Mouse (Mus musculus): ENCODE measurements at regions not wholly inside any gene's neighbourhood (a gene's known extent, or its start where the extent isn't known, plus 50 kb on each side); places are given as distances from the start of the nearest gene placed in this dataset.

- DNase-seq (ENCODE audit: low spot score) (no peak), ATAC-seq (ENCODE audit: insufficient read depth, low FRiP score, low TSS enrichment) (no peak)
- H3K36me3 ChIP-seq (ENCODE audit: control insufficient read depth, insufficient read depth, low read length) = no peaks in the 10 kb centered on the region
- H3K9ac ChIP-seq (ENCODE audit: low read length) = no peak overlapping the region
- H3K4me1 ChIP-seq (ENCODE audit: control insufficient read depth, insufficient read depth, low read length) = no peaks in the 10 kb centered on the region
- 62% methylated on average over 14 of the region's 14 CpGs for WGBS
- H3K27me3 ChIP-seq (ENCODE audit: control insufficient read depth, insufficient read depth, low read length) = no peaks in the 10 kb centered on the region
- no peak overlapping the region for H3K4me2 ChIP-seq (ENCODE audit: low read depth)
- no peak overlapping the region for H3K27ac ChIP-seq (ENCODE audit: low read depth, low read length)
- no peak overlapping the region for H3K4me3 ChIP-seq (ENCODE audit: low read depth, low read length)
- H3K9me3 ChIP-seq (ENCODE audit: control insufficient read depth, low read length) = no peaks in the 10 kb centered on the region
Observed at GRCm38 (mm10) chr5:119507709-119508108, 162.8 kb upstream of the Tbx3 start.

- H3K36me3 ChIP-seq (ENCODE audit: control insufficient read depth, insufficient read depth, low read length) = no peaks in the 10 kb centered on the region
- H3K4me1 ChIP-seq (ENCODE audit: control insufficient read depth, insufficient read depth, low read length) = no peaks in the 10 kb centered on the region
- H3K9me3 ChIP-seq (ENCODE audit: control insufficient read depth, low read length) = no peaks in the 10 kb centered on the region
- no peak overlapping the region for H3K4me2 ChIP-seq (ENCODE audit: low read depth)
- H3K9ac ChIP-seq (ENCODE audit: low read length) = no peak overlapping the region
- WGBS = 80% methylated on average over 19 of the region's 19 CpGs
- no peak overlapping the region for H3K4me3 ChIP-seq (ENCODE audit: low read depth, low read length)
- ATAC-seq (ENCODE audit: insufficient read depth, low FRiP score, low TSS enrichment) = no peak
- no peaks in the 10 kb centered on the region for H3K27me3 ChIP-seq (ENCODE audit: control insufficient read depth, insufficient read depth, low read length)
- no peak for DNase-seq (ENCODE audit: low spot score)
- H3K27ac ChIP-seq (ENCODE audit: low read depth, low read length) = no peak overlapping the region
Observed at GRCm38 (mm10) chr5:119518506-119519252, 151.8 kb upstream of the Tbx3 start.

- Histone ChIP-seq H3K27ac (ENCODE audit: low read depth, low read length) (no peak overlapping the region), H3K4me2 (ENCODE audit: low read depth) (no peak overlapping the region), H3K36me3 (ENCODE audit: control insufficient read depth, insufficient read depth, low read length) (no peaks in the 10 kb centered on the region), H3K4me3 (ENCODE audit: low read depth, low read length) (no peak overlapping the region), H3K4me1 (ENCODE audit: control insufficient read depth, insufficient read depth, low read length) (no peaks in the 10 kb centered on the region), H3K9me3 (ENCODE audit: control insufficient read depth, low read length) (no peaks in the 10 kb centered on the region), H3K9ac (ENCODE audit: low read length) (no peak overlapping the region), H3K27me3 (ENCODE audit: control insufficient read depth, insufficient read depth, low read length) (no peaks in the 10 kb centered on the region)
- DNase-seq (ENCODE audit: low spot score) (no peak), ATAC-seq (ENCODE audit: insufficient read depth, low FRiP score, low TSS enrichment) (no peak)
- 37% methylated on average over 4 of the region's 4 CpGs for WGBS
Observed at GRCm38 (mm10) chr5:119524171-119524570, 146.3 kb upstream of the Tbx3 start.

- Histone ChIP-seq H3K4me1 (ENCODE audit: control insufficient read depth, insufficient read depth, low read length) (no peaks in the 10 kb centered on the region), H3K9ac (ENCODE audit: low read length) (no peak overlapping the region), H3K4me2 (ENCODE audit: low read depth) (no peak overlapping the region), H3K36me3 (ENCODE audit: control insufficient read depth, insufficient read depth, low read length) (no peaks in the 10 kb centered on the region), H3K27ac (ENCODE audit: low read depth, low read length) (no peak overlapping the region), H3K4me3 (ENCODE audit: low read depth, low read length) (no peak overlapping the region), H3K27me3 (ENCODE audit: control insufficient read depth, insufficient read depth, low read length) (no peaks in the 10 kb centered on the region), H3K9me3 (ENCODE audit: control insufficient read depth, low read length) (no peaks in the 10 kb centered on the region)
- 77% methylated on average over 5 of the region's 5 CpGs for WGBS
- DNase-seq (ENCODE audit: low spot score) (no peak), ATAC-seq (ENCODE audit: insufficient read depth, low FRiP score, low TSS enrichment) (no peak)
Observed at GRCm38 (mm10) chr5:119525960-119526359, 144.5 kb upstream of the Tbx3 start.

GRCm38 (mm10) chr5:119530009-119530408, 140.5 kb upstream of the Tbx3 start:
- ATAC-seq (ENCODE audit: insufficient read depth, low FRiP score, low TSS enrichment) (no peak), DNase-seq (ENCODE audit: low spot score) (no peak)
- Histone ChIP-seq H3K9me3 (ENCODE audit: control insufficient read depth, low read length) (no peaks in the 10 kb centered on the region), H3K27me3 (ENCODE audit: control insufficient read depth, insufficient read depth, low read length) (no peaks in the 10 kb centered on the region), H3K4me2 (ENCODE audit: low read depth) (no peak overlapping the region), H3K27ac (ENCODE audit: low read depth, low read length) (no peak overlapping the region), H3K4me1 (ENCODE audit: control insufficient read depth, insufficient read depth, low read length) (no peaks in the 10 kb centered on the region), H3K9ac (ENCODE audit: low read length) (no peak overlapping the region), H3K4me3 (ENCODE audit: low read depth, low read length) (no peak overlapping the region), H3K36me3 (ENCODE audit: control insufficient read depth, insufficient read depth, low read length) (no peaks in the 10 kb centered on the region)
- 49% methylated on average over 8 of the region's 8 CpGs for WGBS

GRCm38 (mm10) chr5:119534946-119535345, 135.5 kb upstream of the Tbx3 start:
- no peaks in the 10 kb centered on the region for H3K27me3 ChIP-seq (ENCODE audit: control insufficient read depth, insufficient read depth, low read length)
- no peak overlapping the region for H3K4me3 ChIP-seq (ENCODE audit: low read depth, low read length)
- H3K9me3 ChIP-seq (ENCODE audit: control insufficient read depth, low read length) = no peaks in the 10 kb centered on the region
- no peaks in the 10 kb centered on the region for H3K36me3 ChIP-seq (ENCODE audit: control insufficient read depth, insufficient read depth, low read length)
- 49% methylated on average over 5 of the region's 5 CpGs for WGBS
- H3K27ac ChIP-seq (ENCODE audit: low read depth, low read length) = no peak overlapping the region
- no peak overlapping the region for H3K4me2 ChIP-seq (ENCODE audit: low read depth)
- no peaks in the 10 kb centered on the region for H3K4me1 ChIP-seq (ENCODE audit: control insufficient read depth, insufficient read depth, low read length)
- ATAC-seq (ENCODE audit: insufficient read depth, low FRiP score, low TSS enrichment) (no peak), DNase-seq (ENCODE audit: low spot score) (no peak)
- H3K9ac ChIP-seq (ENCODE audit: low read length) = no peak overlapping the region

GRCm38 (mm10) chr5:119542836-119543235, 127.6 kb upstream of the Tbx3 start:
- Histone ChIP-seq H3K27me3 (ENCODE audit: control insufficient read depth, insufficient read depth, low read length) (no peaks in the 10 kb centered on the region), H3K36me3 (ENCODE audit: control insufficient read depth, insufficient read depth, low read length) (no peaks in the 10 kb centered on the region), H3K4me3 (ENCODE audit: low read depth, low read length) (no peak overlapping the region), H3K9me3 (ENCODE audit: control insufficient read depth, low read length) (no peaks in the 10 kb centered on the region), H3K27ac (ENCODE audit: low read depth, low read length) (no peak overlapping the region), H3K9ac (ENCODE audit: low read length) (no peak overlapping the region), H3K4me2 (ENCODE audit: low read depth) (no peak overlapping the region), H3K4me1 (ENCODE audit: control insufficient read depth, insufficient read depth, low read length) (no peaks in the 10 kb centered on the region)
- ATAC-seq (ENCODE audit: insufficient read depth, low FRiP score, low TSS enrichment) (no peak), DNase-seq (ENCODE audit: low spot score) (no peak)
- WGBS = 89% methylated on average over 11 of the region's 11 CpGs

- no peak overlapping the region for H3K9ac ChIP-seq (ENCODE audit: low read length)
- H3K4me1 ChIP-seq (ENCODE audit: control insufficient read depth, insufficient read depth, low read length) = no peaks in the 10 kb centered on the region
- DNase-seq (ENCODE audit: low spot score) = no peak
- no peaks in the 10 kb centered on the region for H3K9me3 ChIP-seq (ENCODE audit: control insufficient read depth, low read length)
- 91% methylated on average over 6 of the region's 6 CpGs for WGBS
- no peak overlapping the region for H3K27ac ChIP-seq (ENCODE audit: low read depth, low read length)
- H3K4me3 ChIP-seq (ENCODE audit: low read depth, low read length) = no peak overlapping the region
- no peaks in the 10 kb centered on the region for H3K27me3 ChIP-seq (ENCODE audit: control insufficient read depth, insufficient read depth, low read length)
- ATAC-seq (ENCODE audit: insufficient read depth, low FRiP score, low TSS enrichment) = no peak
- no peak overlapping the region for H3K4me2 ChIP-seq (ENCODE audit: low read depth)
- H3K36me3 ChIP-seq (ENCODE audit: control insufficient read depth, insufficient read depth, low read length) = no peaks in the 10 kb centered on the region
Observed at GRCm38 (mm10) chr5:119543716-119544115, 126.8 kb upstream of the Tbx3 start.

GRCm38 (mm10) chr5:119544681-119545080, 125.8 kb upstream of the Tbx3 start:
- H3K27ac ChIP-seq (ENCODE audit: low read depth, low read length) = no peak overlapping the region
- no peaks in the 10 kb centered on the region for H3K9me3 ChIP-seq (ENCODE audit: control insufficient read depth, low read length)
- no peaks in the 10 kb centered on the region for H3K4me1 ChIP-seq (ENCODE audit: control insufficient read depth, insufficient read depth, low read length)
- DNase-seq (ENCODE audit: low spot score) (no peak), ATAC-seq (ENCODE audit: insufficient read depth, low FRiP score, low TSS enrichment) (no peak)
- H3K4me3 ChIP-seq (ENCODE audit: low read depth, low read length) = no peak overlapping the region
- 61% methylated on average over 11 of the region's 11 CpGs for WGBS
- H3K36me3 ChIP-seq (ENCODE audit: control insufficient read depth, insufficient read depth, low read length) = no peaks in the 10 kb centered on the region
- H3K27me3 ChIP-seq (ENCODE audit: control insufficient read depth, insufficient read depth, low read length) = no peaks in the 10 kb centered on the region
- H3K9ac ChIP-seq (ENCODE audit: low read length) = no peak overlapping the region
- no peak overlapping the region for H3K4me2 ChIP-seq (ENCODE audit: low read depth)

Measured in neural tube, embryonic 11.5 days (tissue).